Mouse (Mus musculus) retina, embryonic 14.5 days (tissue): ENCODE measurements around the gene Ube4b.

ENCODE experiments used
- DNase-seq: peaks from one replicate; pipeline ENCODE4 v3.0.0-alpha.2; 2015; ENCODE audit warnings: low spot score

Gene Ube4b

GRCm38 (mm10) chr4:149305761-149306711, 120.5 kb downstream of the Ube4b start:
- DNase-seq: no peak

DNA sequence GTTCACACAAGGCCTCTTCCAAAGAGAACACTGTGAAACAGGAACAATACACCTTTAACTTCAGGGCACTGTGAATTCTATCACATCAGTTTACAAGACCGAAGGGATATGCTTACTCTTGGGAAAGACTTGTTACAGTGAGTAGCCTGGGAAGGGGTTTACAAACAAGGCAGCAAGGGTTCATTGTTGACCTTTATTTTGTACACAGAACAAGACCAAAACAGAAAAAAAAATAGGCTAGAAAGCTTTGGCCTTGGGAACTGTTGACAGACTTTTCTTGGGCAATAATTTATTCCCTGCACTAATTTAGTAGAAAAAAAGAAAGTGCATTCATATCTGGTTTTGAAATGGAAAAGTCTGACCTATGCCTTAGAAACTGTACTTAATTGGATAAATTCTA, 122.1 kb downstream of the Ube4b start:
- no peak for DNase-seq

GRCm38 (mm10) chr4:149303502-149303901, 123.0 kb downstream of the Ube4b start:
- no peak for DNase-seq

- no peak for DNase-seq
Observed at GRCm38 (mm10) chr4:149302751-149303150, 123.8 kb downstream of the Ube4b start.

- no peak for DNase-seq
Observed at GRCm38 (mm10) chr4:149302136-149302535, 124.4 kb downstream of the Ube4b start.

DNA sequence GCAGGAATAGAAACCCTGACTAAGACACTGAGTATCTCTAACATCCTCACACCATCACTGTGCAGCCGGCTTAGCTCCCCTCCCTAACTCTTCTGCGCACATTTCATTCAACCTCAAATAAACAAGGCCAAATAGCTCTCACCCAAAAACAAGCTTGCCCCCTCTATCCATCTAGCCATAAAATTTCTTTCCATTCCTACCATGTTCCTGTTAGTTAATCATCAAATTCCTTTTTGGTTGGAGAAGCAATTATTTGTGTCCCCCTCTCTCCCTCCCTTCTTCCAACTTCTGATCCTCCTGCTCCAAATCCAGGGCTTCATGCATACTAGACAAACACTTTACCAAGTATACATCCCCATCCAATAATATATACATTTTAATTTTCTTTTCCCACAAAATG, 130.0 kb downstream of the Ube4b start:
- no peak for DNase-seq

GRCm38 (mm10) chr4:149292984-149293383, 133.6 kb downstream of the Ube4b start:
- no peak for DNase-seq

GRCm38 (mm10) chr4:149291061-149291460, 135.5 kb downstream of the Ube4b start:
- DNase-seq: no peak

DNA sequence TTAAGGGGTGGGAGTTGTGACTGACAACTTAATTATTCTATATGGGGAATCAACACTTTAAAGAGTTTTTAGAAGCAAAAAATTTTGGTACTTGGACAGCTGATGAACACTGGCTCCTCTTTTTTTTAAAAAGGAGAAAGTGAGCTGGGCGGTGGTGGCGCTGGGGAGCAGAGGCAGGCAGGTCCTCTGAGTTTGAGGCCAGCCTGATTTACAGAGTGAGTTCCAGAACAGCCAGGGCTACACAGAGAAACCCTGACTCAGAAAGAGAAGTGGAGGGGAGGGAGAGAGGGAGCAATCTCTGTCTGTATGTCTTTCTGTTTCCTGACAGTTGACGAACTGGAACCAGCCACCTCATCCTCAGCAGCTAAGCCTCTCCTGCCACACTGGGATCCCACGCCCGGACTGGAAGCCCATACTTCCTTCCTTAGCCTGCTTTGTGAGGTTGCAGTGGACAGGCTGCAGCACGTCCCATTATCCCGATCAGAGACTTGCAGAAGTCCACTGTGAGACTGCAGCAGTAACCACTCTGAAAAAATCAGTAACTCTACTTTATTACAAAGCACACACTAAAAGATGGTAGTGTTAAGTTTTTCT, 136.3 kb downstream of the Ube4b start:
- no peak for DNase-seq

- DNase-seq: no peak
Observed at GRCm38 (mm10) chr4:149286287-149287137, 140.0 kb downstream of the Ube4b start.

- no peak for DNase-seq
Observed at GRCm38 (mm10) chr4:149285691-149286090, 140.9 kb downstream of the Ube4b start.

DNA sequence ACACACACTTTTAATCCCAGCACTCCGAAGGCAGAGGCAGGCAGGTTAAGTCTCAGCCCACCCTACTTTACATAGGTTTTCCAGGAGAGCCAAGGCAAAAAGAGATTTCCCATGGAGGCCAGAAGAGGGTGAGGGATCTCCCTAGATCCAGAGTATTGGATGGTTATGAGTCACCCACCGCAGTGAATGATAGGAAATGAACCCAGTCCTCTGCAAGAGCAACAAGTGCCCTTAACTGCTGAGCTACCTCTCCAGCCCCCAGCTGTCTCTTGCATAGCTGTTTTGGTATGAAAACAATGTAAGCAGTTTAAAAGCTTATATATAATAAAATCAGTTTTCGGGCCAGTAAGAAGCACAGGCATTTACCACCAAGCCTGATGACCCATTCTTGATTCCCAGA, 143.5 kb downstream of the Ube4b start:
- DNase-seq: no peak

DNA sequence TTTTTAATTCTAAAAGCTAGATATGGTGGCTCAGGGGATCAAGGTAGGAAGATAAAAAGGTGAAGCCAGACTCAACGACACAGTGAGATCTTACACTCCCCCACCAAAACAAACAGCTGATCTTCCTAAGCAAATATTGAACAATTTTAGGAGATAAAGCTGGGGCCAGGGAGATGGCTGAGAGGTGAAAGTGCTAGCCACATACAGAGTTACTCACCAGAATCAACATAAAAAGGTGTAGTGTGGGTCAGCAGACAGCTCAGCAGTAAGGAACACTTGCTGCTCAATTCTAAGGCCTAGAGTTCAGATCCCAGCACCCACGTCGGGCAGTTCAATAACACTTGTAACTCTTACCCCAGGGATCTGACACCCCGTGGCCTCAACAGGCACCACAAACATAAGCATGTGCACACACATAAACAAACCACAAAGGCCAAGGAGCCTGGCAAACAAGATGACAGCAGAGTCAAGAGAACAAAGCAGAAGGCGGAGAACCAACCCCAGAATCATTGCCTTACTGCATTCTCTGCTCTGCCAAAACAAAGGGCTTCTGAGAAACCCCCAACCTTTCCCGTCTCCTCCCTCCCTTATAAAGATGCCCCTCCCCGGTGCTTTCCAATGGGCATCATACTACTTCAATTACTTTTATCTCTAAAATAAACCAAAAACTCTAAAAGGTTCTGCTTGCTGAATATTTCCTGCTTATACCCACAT, 144.4 kb downstream of the Ube4b start:
- no peak for DNase-seq
